Mouse (Mus musculus): Measurements from ENCODE around the gene Olfr993.

DNA sequence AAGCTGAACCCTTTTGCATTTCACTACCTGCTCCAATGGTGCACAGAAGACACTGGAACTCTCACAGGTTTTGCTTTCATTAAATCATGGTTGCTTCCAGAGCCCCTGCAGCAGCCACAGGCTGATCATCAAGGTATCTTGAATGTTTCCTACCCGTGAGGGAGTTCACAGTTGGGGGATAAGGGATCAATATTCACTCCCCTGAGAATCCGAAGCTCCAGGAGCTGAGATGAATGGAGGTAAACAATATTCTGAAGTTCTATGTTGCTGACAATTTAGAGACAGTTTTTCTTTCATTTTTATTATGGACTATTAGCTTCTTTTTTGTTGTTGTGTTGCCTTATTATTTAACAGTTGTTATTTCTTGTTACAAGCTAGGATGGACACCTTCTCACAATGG lies 5.3 kb downstream of the Olfr993 start, which contains the start of gene Olfr992:
- TF ChIP-seq CTCF (IDR thresholded peaks at IDR 0.05; ENCODE audit: low read depth) (no peak), EP300 (IDR thresholded peaks at IDR 0.05; ENCODE audit: low read depth) (no peak)
